Mouse (Mus musculus) liver, adult (tissue): ENCODE measurements around the gene Fbxw10.

Experiments
- GATA4 ChIP-seq: IDR thresholded peaks from 2 replicates; pipeline ENCODE4 v1.6.1; 2014; ENCODE audit warnings: mild to moderate bottlenecking, low read length; ENCODE audit not compliant: insufficient replicate concordance

The Fbxw10 gene

DNA sequence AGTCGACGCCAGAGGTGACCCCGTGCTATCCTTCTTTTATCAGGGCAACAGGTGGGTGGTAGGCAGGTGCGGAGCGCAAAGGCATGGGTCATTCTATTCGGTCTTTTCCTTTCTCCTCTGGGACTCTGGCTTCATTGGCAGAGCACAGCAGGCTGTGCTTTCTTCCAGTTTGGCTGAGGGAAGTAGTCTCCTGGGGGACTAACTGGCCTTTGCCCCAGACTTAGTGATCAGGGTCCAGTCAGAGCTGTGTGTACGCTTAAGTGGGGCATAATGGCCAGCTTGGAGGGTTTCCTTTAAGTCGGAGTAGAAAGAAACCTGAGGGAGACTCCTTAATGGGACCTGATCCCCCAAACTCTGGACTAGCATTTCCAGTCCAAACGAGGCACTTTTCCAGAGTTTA lies 26.6 kb downstream of the Fbxw10 start:
- TF ChIP-seq GATA4, result no peak

GRCm38 (mm10) chr11:62875696-62876095 lies 28.8 kb downstream of the Fbxw10 start:
- no peak for TF ChIP-seq GATA4

GRCm38 (mm10) chr11:62876445-62876844 lies 29.6 kb downstream of the Fbxw10 start:
- no peak for TF ChIP-seq GATA4

DNA sequence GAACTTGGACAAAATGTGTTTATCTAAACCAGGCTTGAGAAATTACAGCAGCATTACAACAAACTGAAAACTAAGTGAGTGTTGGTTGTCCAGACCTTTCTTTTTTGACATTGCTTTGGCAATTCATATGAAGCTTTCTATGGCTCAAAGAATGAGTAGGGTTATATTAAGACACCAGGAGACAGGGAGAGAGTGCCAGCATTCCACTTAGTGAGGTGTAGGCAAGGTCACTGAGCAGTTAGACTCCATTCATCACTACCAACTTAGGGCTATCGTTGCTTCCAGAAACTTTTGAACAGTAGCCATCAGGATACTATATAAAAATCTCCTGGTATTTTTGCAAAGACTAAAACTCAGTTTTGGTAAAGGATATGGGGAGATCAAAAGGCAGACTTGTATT lies 30.5 kb downstream of the Fbxw10 start:
- TF ChIP-seq GATA4, result no peak

GRCm38 (mm10) chr11:62878728-62879127 lies 31.9 kb downstream of the Fbxw10 start:
- TF ChIP-seq GATA4, result no peak

DNA sequence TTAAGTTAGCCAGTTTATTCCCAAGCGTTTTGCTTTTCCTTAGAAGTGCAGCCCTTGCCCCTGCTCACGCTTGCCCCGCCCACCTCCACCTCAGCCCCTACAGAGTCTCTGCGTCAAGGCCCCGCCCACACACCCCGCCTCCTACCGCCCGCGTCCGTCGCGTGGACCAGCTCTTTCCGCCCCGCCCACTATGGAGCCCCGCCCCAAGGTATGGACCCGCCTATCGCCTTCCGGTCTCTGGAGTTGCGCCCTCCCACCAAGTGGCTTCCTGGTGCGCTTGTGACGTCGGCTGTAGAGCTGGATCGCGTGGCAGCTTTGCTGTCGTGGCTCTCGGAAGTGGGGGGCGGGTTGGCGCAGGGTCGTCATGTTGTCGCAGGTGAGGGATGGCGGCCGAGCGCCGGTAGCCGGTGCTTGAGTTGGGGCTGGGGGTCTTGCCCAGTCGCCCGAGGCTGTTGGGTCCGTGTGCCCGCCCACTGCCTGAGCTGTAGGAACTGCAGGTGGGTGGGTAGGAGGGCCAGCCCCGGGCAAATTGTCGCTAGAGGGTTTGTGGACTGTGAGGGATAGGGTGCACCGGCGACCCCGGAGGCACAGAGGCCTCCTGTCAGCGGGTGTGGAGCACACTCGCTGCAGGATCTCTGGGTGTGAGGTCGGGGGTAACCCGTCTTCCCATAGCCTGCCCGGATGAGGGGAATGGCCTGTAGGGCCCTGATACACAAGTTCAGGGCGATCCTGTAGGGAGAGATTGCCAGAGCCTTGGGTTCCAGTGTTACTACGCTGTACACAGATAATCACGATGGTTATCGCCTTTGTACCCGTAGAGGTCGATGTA lies 32.6 kb downstream of the Fbxw10 start, which contains the start of gene Tvp23b:
TSS of gene Tvp23b (plus strand) at position 236 of the 829 bp plus-strand sequence.
- no peak for TF ChIP-seq GATA4

GRCm38 (mm10) chr11:62883407-62883806 lies 36.5 kb downstream of the Fbxw10 start:
- no peak for TF ChIP-seq GATA4

GRCm38 (mm10) chr11:62885323-62885722 lies 38.5 kb downstream of the Fbxw10 start:
- TF ChIP-seq GATA4, result no peak

DNA sequence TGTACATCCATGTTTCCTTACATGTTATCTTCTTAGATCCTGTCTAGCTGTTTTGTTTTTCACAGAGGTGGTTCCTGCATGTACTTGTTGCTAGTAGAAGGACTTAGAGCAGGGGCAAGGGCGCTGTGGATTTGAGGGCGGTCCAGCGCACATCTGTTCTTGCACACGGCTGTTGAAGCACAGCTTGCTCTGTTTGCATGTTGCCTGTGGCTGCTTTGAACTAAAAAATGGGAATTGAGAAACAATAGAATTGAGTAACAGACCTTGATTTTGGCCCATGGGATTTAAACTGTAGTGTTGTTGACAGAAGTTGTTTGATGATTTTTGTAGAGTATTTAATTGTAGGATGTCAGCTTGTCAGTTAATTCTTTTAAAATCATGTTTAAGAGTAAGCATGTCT lies 43.9 kb downstream of the Fbxw10 start:
- no peak for TF ChIP-seq GATA4

DNA sequence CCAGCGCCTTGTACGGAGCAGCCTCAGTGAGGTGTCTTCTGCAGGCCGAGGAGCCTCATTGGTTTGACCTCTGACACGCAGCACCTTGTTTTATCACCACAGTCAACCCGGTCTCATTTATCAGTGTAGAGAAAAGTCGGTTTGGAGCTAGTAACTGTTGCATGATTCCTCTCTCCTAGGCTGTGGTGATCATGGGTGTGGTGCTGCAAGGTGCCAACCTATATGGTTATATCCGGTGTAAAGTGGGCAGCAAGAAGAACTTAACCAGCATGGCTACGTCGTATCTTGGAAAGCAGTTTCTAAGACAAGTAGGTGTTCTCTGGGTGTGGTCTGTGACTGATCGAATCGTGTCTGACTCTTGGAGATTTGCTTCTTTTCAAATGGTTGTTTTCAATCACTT lies 44.9 kb downstream of the Fbxw10 start:
- no peak for TF ChIP-seq GATA4

- no peak for TF ChIP-seq GATA4
Observed at GRCm38 (mm10) chr11:62901699-62902323, 54.9 kb downstream of the Fbxw10 start.

DNA sequence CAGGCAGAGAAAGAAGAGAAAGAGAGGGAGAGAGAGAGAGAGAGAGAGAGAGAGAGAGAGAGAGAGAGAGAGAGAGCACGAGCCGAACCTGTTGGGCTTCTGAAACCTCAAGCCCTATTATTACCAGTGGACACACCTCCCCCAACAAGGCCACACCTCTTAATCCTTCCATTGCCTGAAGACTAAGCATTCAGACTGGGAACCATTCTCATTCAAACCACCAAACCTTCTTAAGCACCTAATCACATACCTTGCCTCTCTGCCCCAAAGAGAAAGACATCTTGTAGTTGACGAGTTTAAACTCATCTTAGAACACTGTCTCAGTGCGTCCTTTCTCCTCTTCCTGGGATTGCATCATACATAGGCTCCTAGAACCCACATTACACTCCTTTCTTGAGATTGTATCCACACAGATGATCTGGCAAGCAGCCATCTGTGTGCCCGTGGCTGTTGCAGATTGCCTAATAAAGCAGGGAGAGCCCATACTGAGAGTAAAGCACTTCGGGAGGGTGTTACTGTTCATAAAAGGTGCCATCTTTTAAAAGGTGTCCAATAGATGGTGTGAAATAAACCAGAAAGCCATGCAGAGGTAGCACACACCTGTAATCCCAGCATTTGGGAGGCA lies 57.1 kb downstream of the Fbxw10 start:
- no peak for TF ChIP-seq GATA4

DNA sequence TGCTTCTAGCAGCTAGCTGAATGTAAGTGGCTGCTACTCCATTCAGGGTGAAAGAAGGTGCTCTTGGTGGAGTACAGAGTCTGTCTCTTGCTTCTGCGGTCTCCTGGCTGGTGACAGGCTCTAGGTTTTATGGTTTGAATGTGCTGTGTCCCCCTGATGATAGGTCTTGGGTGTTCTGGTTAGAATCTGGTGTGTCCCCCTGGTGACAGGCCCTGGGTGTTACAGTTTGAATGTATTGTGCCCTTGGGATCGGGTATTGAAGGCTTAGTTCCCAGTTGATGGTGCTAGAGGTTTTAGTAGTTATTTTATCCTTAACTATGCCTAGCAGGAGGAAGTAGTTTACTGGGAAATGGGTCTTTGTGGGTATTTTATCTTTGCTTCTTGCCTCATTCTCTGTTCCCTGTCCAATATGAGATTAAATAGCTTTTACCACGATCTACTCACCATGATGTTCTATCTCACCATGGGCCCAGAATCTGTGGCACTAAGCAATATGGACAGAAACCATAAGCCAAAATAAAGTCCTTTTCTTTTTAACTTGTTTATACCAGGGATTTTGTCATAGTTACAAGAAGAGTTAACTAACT lies 62.9 kb downstream of the Fbxw10 start:
- TF ChIP-seq GATA4, result no peak

DNA sequence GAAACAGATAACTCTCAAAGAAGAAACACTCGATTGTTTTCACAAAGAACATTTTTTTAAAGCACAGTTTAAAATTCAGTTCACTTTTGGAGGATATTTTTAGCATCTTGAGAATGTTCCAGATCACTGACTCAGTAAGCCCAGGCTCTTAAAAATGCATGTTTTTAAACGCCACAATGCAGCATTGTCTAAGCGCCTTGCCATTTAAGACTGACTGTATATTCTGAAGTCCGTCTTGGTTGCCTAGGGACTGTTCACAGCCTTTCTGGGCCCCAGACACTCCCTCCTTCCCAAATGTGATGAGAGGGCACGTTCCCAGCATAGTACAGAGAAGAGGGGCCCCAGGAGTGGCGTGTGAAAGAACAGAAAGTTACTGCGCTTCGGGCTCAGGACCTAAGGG lies 64.5 kb downstream of the Fbxw10 start:
- no peak for TF ChIP-seq GATA4

DNA sequence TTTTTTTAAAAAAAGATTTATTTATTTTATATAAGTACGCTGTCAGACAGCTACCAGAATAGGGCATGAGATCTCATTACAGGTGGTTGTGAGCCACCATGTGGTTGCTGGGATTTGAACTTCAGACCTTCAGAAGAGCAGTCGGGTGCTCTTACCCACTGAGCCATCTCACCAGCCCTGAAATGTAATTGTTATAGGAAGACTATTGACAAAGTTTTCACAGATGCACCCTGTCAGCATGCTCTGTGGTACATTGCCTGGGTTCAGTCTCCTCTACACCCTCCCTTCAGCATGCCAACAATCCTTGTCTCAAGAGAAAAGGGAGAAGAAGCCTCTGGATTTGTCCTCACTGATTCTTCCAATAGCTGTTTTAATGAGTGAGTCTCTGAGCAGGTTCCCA lies 66.3 kb downstream of the Fbxw10 start:
- TF ChIP-seq GATA4, result no peak

DNA sequence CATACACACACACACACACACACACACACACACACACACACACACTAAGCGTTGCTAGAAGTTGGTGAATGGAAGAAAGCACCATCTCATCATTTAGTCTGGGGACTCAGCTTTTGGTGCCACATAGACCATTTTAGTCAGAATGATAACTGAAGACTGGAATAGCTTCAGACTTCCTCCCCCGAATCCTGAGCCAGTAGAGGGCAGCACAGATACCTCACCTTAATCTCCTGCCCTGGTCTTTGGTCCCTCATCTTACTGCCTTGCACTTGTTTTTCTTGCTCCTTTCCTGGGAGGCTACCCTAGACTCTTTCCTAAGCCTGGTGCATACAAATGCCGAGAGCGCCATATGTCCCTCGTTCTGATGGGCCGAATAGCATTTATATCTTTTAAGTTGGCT lies 67.7 kb downstream of the Fbxw10 start:
- TF ChIP-seq GATA4, result no peak

DNA sequence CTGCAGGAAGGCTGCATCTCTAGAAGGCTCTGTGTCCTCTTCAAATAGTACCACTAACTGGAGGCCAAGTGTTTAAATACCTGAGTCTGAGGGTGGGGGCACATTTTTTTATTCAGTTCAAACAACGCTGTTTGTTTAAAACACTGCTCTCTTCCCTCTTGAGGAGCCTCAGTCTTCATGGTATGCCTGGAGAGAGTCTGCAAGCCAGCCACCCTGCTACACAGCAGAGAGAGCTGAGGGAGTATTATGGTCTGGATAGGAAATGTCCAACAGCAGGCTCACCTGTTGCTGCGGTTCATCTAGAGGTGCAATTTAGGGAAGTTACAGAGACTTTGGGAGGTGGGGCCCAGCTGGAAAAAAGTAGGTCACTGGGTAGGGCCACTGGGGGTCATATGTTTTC lies 68.6 kb downstream of the Fbxw10 start:
- TF ChIP-seq GATA4, result no peak
